Mouse (Mus musculus): ENCODE measurements around the gene Mgat3. TPM values are rescaled to one million over a fixed set of nuclear protein-coding genes. Genes with fewer than 3 reads are reported as not detected.
A peak's percentile ranks its signal among the peaks of the same experiment; 100 is the strongest.

The Mgat3 gene
- polyA plus RNA-seq, 1 experiment from 2014 or later = 3.0 TPM

GRCm38 (mm10) chr15:80255646-80256121 is 82.2 kb downstream of the Mgat3 start:
- under 1% methylated on average over 27 of the region's 51 CpGs for WGBS
- peak; percentile 76 for ATAC-seq
- peak overlapping the region; percentile 100 for H3K27ac ChIP-seq (ENCODE audit: low read length)
- no peaks in the 10 kb centered on the region for H3K9me3 ChIP-seq (ENCODE audit: low read length)
- H3K27me3 ChIP-seq (replicated peaks; ENCODE audit: insufficient read depth, low read length) = no peaks in the 10 kb centered on the region
- H3K4me1 ChIP-seq (ENCODE audit: insufficient read depth, low read depth, low read length) = peaks cover 18% of the 10 kb centered on the region; the same call in 1 of the 2 replicates
- H3K4me3 ChIP-seq (ENCODE audit: low read depth, low read length) = peak overlapping the region; percentile 99
- H3K4me2 ChIP-seq (replicated peaks; ENCODE audit: low read depth, low read length) = peak overlapping the region; percentile 94
- peak overlapping the region; percentile 100 for H3K9ac ChIP-seq (replicated peaks; ENCODE audit: low read depth)
- DNase-seq (ENCODE audit: low spot score) = peak; percentile 97
- peaks cover 13% of the 10 kb centered on the region for H3K36me3 ChIP-seq (ENCODE audit: insufficient read depth, low read length)
- TF ChIP-seq EP300 (IDR thresholded peaks at IDR 0.05) (no peak), CTCF (IDR thresholded peaks at IDR 0.05) (no peak; the same call in 1 of the 2 replicates)

GRCm38 (mm10) chr15:80256242-80256641 is 82.7 kb downstream of the Mgat3 start:
- TF ChIP-seq CTCF (IDR thresholded peaks at IDR 0.05) (no peak), EP300 (IDR thresholded peaks at IDR 0.05) (no peak)
- H3K27ac ChIP-seq (ENCODE audit: low read length) = peak overlapping the region; percentile 100
- peaks cover 13% of the 10 kb centered on the region for H3K36me3 ChIP-seq (ENCODE audit: insufficient read depth, low read length)
- DNase-seq (ENCODE audit: low spot score) (no peak), ATAC-seq (no peak)
- H3K4me1 ChIP-seq (ENCODE audit: insufficient read depth, low read depth, low read length) = peaks cover 18% of the 10 kb centered on the region; the same call in 1 of the 2 replicates
- H3K9ac ChIP-seq (replicated peaks; ENCODE audit: low read depth) = peak overlapping the region; percentile 100
- H3K4me2 ChIP-seq (replicated peaks; ENCODE audit: low read depth, low read length) = peak overlapping the region; percentile 94
- 3% methylated on average over 16 of the region's 16 CpGs for WGBS
- no peaks in the 10 kb centered on the region for H3K27me3 ChIP-seq (replicated peaks; ENCODE audit: insufficient read depth, low read length)
- H3K4me3 ChIP-seq (ENCODE audit: low read depth, low read length) = peak overlapping the region; percentile 99
- no peaks in the 10 kb centered on the region for H3K9me3 ChIP-seq (ENCODE audit: low read length)

- peak overlapping the region; percentile 100 for H3K9ac ChIP-seq (replicated peaks; ENCODE audit: low read depth)
- WGBS = 45% methylated on average over 12 of the region's 12 CpGs
- peak overlapping the region; percentile 94 for H3K4me2 ChIP-seq (replicated peaks; ENCODE audit: low read depth, low read length)
- DNase-seq (ENCODE audit: low spot score) (no peak), ATAC-seq (no peak)
- H3K4me1 ChIP-seq (ENCODE audit: insufficient read depth, low read depth, low read length) = peaks cover 18% of the 10 kb centered on the region; the same call in 1 of the 2 replicates
- no peak for TF ChIP-seq CTCF (IDR thresholded peaks at IDR 0.05)
- no peak for TF ChIP-seq EP300 (IDR thresholded peaks at IDR 0.05)
- H3K4me3 ChIP-seq (ENCODE audit: low read depth, low read length) = peak overlapping the region; percentile 99
- no peaks in the 10 kb centered on the region for H3K27me3 ChIP-seq (replicated peaks; ENCODE audit: insufficient read depth, low read length)
- H3K27ac ChIP-seq (ENCODE audit: low read length) = peak overlapping the region; percentile 100
- H3K9me3 ChIP-seq (ENCODE audit: low read length) = no peaks in the 10 kb centered on the region
- H3K36me3 ChIP-seq (ENCODE audit: insufficient read depth, low read length) = peaks cover 13% of the 10 kb centered on the region
Measured at GRCm38 (mm10) chr15:80256656-80257601, 83.4 kb downstream of the Mgat3 start.

- Histone ChIP-seq H3K4me3 (ENCODE audit: low read depth, low read length) (no peak overlapping the region), H3K36me3 (ENCODE audit: insufficient read depth, low read length) (peaks cover 13% of the 10 kb centered on the region), H3K27ac (ENCODE audit: low read length) (0 out of 2 replicates have a peak overlapping the region, but pooled peaks have one; percentile 16), H3K9me3 (ENCODE audit: low read length) (no peaks in the 10 kb centered on the region), H3K4me2 (replicated peaks; ENCODE audit: low read depth, low read length) (no peak overlapping the region; the same call in 1 of the 2 replicates), H3K27me3 (replicated peaks; ENCODE audit: insufficient read depth, low read length) (no peaks in the 10 kb centered on the region), H3K4me1 (ENCODE audit: insufficient read depth, low read depth, low read length) (peaks cover 18% of the 10 kb centered on the region; the same call in 1 of the 2 replicates), H3K9ac (replicated peaks; ENCODE audit: low read depth) (peak overlapping the region; percentile 100; the same call in 1 of the 2 replicates)
- ATAC-seq (no peak), DNase-seq (ENCODE audit: low spot score) (peak; percentile 60)
- 22% methylated on average over 4 of the region's 4 CpGs for WGBS
- TF ChIP-seq EP300 (IDR thresholded peaks at IDR 0.05) = no peak
- TF ChIP-seq CTCF (IDR thresholded peaks at IDR 0.05) = no peak
Measured at GRCm38 (mm10) chr15:80257602-80258239, 84.2 kb downstream of the Mgat3 start.

GRCm38 (mm10) chr15:80258240-80259170 is 85.0 kb downstream of the Mgat3 start:
- Histone ChIP-seq H3K4me1 (ENCODE audit: insufficient read depth, low read depth, low read length) (peaks cover 18% of the 10 kb centered on the region; the same call in 1 of the 2 replicates), H3K27ac (ENCODE audit: low read length) (0 out of 2 replicates have a peak overlapping the region, but pooled peaks have one; percentile 16), H3K36me3 (ENCODE audit: insufficient read depth, low read length) (peaks cover 13% of the 10 kb centered on the region), H3K4me3 (ENCODE audit: low read depth, low read length) (no peak overlapping the region), H3K4me2 (replicated peaks; ENCODE audit: low read depth, low read length) (no peak overlapping the region), H3K9ac (replicated peaks; ENCODE audit: low read depth) (no peak overlapping the region), H3K9me3 (ENCODE audit: low read length) (no peaks in the 10 kb centered on the region), H3K27me3 (replicated peaks; ENCODE audit: insufficient read depth, low read length) (no peaks in the 10 kb centered on the region)
- no peak for ATAC-seq
- 56% methylated on average over 11 of the region's 11 CpGs for WGBS
- no peak for DNase-seq (ENCODE audit: low spot score)
- no peak for TF ChIP-seq CTCF (IDR thresholded peaks at IDR 0.05)
